Mouse (Mus musculus) urinary bladder, postnatal 36 days (tissue): ENCODE results near the gene Crtac1.

ENCODE experiments used
- DNase-seq, 2 experiments: peaks; one replicate each; pipeline ENCODE4 v3.0.0; 2022; ENCODE audit warnings: low spot score in 2 of 2, mixed read lengths in 1 of 2

Gene Crtac1

GRCm38 (mm10) chr19:42237602-42238340, 193.8 kb downstream of the Crtac1 start:
- DNase-seq, result no peak
